In genomic region chr12:36724297-36724696, GRCm38 (mm10) we compare ENCODE assay signal across 23 mouse cellular contexts.
"Had no signal": no experiment of that assay in that cellular context is flagged by ENCODE, and none has a peak within 500 bp of the region (broad histone marks: within the 10 kb centered on the region; RNA-seq: fewer than 3 reads in every experiment).

No protein-coding gene starts in this region.

- DNase-seq: kidney, adult 8-10 months; kidney, postnatal 10 days; kidney, postnatal 36 days; left cerebral cortex, postnatal 4 days; liver; lung, adult 18-20 months; lung, postnatal 36 days; midbrain, embryonic 14.5 days; right cerebral cortex, adult 18-20 months; right cerebral cortex, postnatal 14 days; right cerebral cortex, postnatal 4 days; thymus, adult 2 months; thymus, postnatal 14 days; thymus, postnatal 4 days had no signal

- H3K27ac ChIP-seq: kidney, embryonic 15.5 days; limb, embryonic 13.5 days; liver, embryonic 12.5 days; liver, embryonic 15.5 days; neural tube, embryonic 12.5 days; neural tube, embryonic 15.5 days; stomach, postnatal 0 days had no signal

- H3K4me2 ChIP-seq: kidney, embryonic 15.5 days; limb, embryonic 13.5 days; liver, embryonic 12.5 days; liver, embryonic 15.5 days; midbrain, embryonic 11.5 days; neural tube, embryonic 12.5 days; neural tube, embryonic 15.5 days had no signal

- H3K27me3 ChIP-seq: kidney, embryonic 15.5 days; limb, embryonic 13.5 days; liver, embryonic 12.5 days; liver, embryonic 15.5 days; neural tube, embryonic 12.5 days; neural tube, embryonic 15.5 days had no signal

- H3K36me3 ChIP-seq: kidney, embryonic 15.5 days; limb, embryonic 13.5 days; liver, embryonic 12.5 days; liver, embryonic 15.5 days; neural tube, embryonic 12.5 days; neural tube, embryonic 15.5 days had no signal

- H3K4me1 ChIP-seq: kidney, embryonic 15.5 days; liver, embryonic 12.5 days; liver, embryonic 15.5 days; neural tube, embryonic 12.5 days; neural tube, embryonic 15.5 days had no signal

- ATAC-seq: liver, embryonic 12.5 days; lung, postnatal 0 days had no signal

- H3K9ac ChIP-seq: kidney, embryonic 15.5 days; limb, embryonic 13.5 days; liver, embryonic 12.5 days; liver, embryonic 15.5 days; neural tube, embryonic 12.5 days; neural tube, embryonic 15.5 days had no signal

- H3K9me3 ChIP-seq: kidney, embryonic 15.5 days; limb, embryonic 13.5 days; liver, embryonic 12.5 days; liver, embryonic 15.5 days; neural tube, embryonic 12.5 days; neural tube, embryonic 15.5 days had no signal

- H3K4me3 ChIP-seq: kidney, embryonic 15.5 days; limb, embryonic 13.5 days; liver, embryonic 12.5 days; liver, embryonic 15.5 days; neural tube, embryonic 12.5 days; neural tube, embryonic 15.5 days had no signal
